Mouse (Mus musculus): ENCODE measurements around the gene Dpep2nb. TPM values are rescaled to one million over a fixed set of nuclear protein-coding genes. Genes with fewer than 3 reads are reported as not detected.

Gene Dpep2nb
- total RNA-seq, 2 experiments from 2014 or later: not detected

GRCm38 (mm10) chr8:105966692-105967311, 39.0 kb downstream of the Dpep2nb start:
- peak in 1 of 2 experiments; percentile 50 for DNase-seq (ENCODE audit: extremely low spot score in 1 of 2, low spot score in 2 of 2)
- intact Hi-C loops (cut with DNase I): no loop called here

- peak in 1 of 2 experiments; percentile 89 for DNase-seq (ENCODE audit: extremely low spot score in 1 of 2, low spot score in 2 of 2)
- intact Hi-C loops (cut with DNase I): no loop called here
These were observed 39.9 kb downstream of the Dpep2nb start, which contains the start of gene Slc12a4 for GRCm38 (mm10) chr8:105965905-105966341. Gene Slc12a4 (minus strand): TSS chr8:105966097.

- intact Hi-C loops (cut with DNase I): no loop called here
These were observed 40.4 kb downstream of the Dpep2nb start for GRCm38 (mm10) chr8:105965266-105965904.

GRCm38 (mm10) chr8:105964506-105965265, 41.1 kb downstream of the Dpep2nb start:
- DNase-seq (ENCODE audit: extremely low spot score in 1 of 2, low spot score in 2 of 2): no peak
- intact Hi-C loops (cut with DNase I): no loop called here

More at GRCm38 (mm10) chr8:105965266-105965904, 40.4 kb downstream of the Dpep2nb start:
- DNase-seq (ENCODE audit: extremely low spot score in 1 of 2, low spot score in 2 of 2): peak in 1 of 2 experiments; percentile 74

- intact Hi-C loops (cut with DNase I): no loop called here
- DNase-seq (ENCODE audit: extremely low spot score in 1 of 2, low spot score in 2 of 2): no peak
These were observed 44.2 kb downstream of the Dpep2nb start for GRCm38 (mm10) chr8:105961536-105961935.

- intact Hi-C loops (cut with DNase I): no loop called here
- no peak for DNase-seq (ENCODE audit: extremely low spot score in 1 of 2, low spot score in 2 of 2)
These were observed 44.7 kb downstream of the Dpep2nb start for GRCm38 (mm10) chr8:105961101-105961500.

- intact Hi-C loops (cut with DNase I): no loop called here
These were observed 46.4 kb downstream of the Dpep2nb start for GRCm38 (mm10) chr8:105959350-105959749.

GRCm38 (mm10) chr8:105957813-105958212, 48.0 kb downstream of the Dpep2nb start:
- intact Hi-C loops (cut with DNase I): no loop called here
- peak in 1 of 2 experiments; percentile 61 for DNase-seq (ENCODE audit: extremely low spot score in 1 of 2, low spot score in 2 of 2)

More at GRCm38 (mm10) chr8:105959350-105959749, 46.4 kb downstream of the Dpep2nb start:
- peak in 1 of 2 experiments; percentile 71 for DNase-seq (ENCODE audit: extremely low spot score in 1 of 2, low spot score in 2 of 2)

- intact Hi-C loops (cut with DNase I): no loop called here
These were observed 49.2 kb downstream of the Dpep2nb start for GRCm38 (mm10) chr8:105956556-105956955.

GRCm38 (mm10) chr8:105951057-105951659, 54.6 kb downstream of the Dpep2nb start:
- peak; percentile 61 to 63 for DNase-seq (ENCODE audit: extremely low spot score in 1 of 2, low spot score in 2 of 2)
- intact Hi-C loops (cut with DNase I): no loop called here

More at GRCm38 (mm10) chr8:105956556-105956955, 49.2 kb downstream of the Dpep2nb start:
- DNase-seq (ENCODE audit: extremely low spot score in 1 of 2, low spot score in 2 of 2): no peak

- DNase-seq (ENCODE audit: extremely low spot score in 1 of 2, low spot score in 2 of 2): peak; percentile 58 to 88
- intact Hi-C loops (cut with DNase I): no loop called here
These were observed 56.4 kb downstream of the Dpep2nb start for GRCm38 (mm10) chr8:105949350-105949749.

Small RNA genes lying within 50 kb of the gene (microRNA-seq; reads per million reads assigned to microRNA genes)
- gene Mir7074: not detected

Other genes starting within 250 kb of the Dpep2nb start
- 10 to 100 TPM; 26.3 to 36.3 TPM for gene Gfod2, start 247.3 kb downstream of the Dpep2nb start, total RNA-seq (2021)
- gene Ranbp10, start 178.6 kb downstream of the Dpep2nb start, total RNA-seq (2021): 10 to 100 TPM; 23.0 to 23.7 TPM
- gene Tsnaxip1, start 178.2 kb downstream of the Dpep2nb start, total RNA-seq (2021): not detected
- 10 to 100 TPM; 23.7 to 26.0 TPM for gene Cenpt, start 152.7 kb downstream of the Dpep2nb start, total RNA-seq (2021)
- gene Thap11, start 150.8 kb downstream of the Dpep2nb start, total RNA-seq (2021): 10 to 100 TPM; 33.2 to 34.9 TPM
- 10 to 100 TPM; 28.7 to 38.1 TPM for gene Nutf2, start 145.4 kb downstream of the Dpep2nb start, total RNA-seq (2021)
- 10 to 100 TPM; 62.7 to 66.5 TPM for gene Edc4, start 125.1 kb downstream of the Dpep2nb start, total RNA-seq (2021)
- gene Nrn1l, start 112.4 kb downstream of the Dpep2nb start, total RNA-seq (2021): under 1 TPM in 1 of 2 experiments, not detected in 1; 0.97 TPM
- gene Pskh1, start 105.5 kb downstream of the Dpep2nb start, total RNA-seq (2021): 1 to 10 TPM; 7.9 to 8.8 TPM
- gene Ctrl, start 72.1 kb downstream of the Dpep2nb start, total RNA-seq (2021): 1 to 10 TPM in 1 of 2 experiments, under 1 TPM in 1; 0.90 to 1.5 TPM
- 10 to 100 TPM; 74.6 to 80.0 TPM for gene Psmb10, start 67.5 kb downstream of the Dpep2nb start, total RNA-seq (2021)
- gene Lcat, start 62.6 kb downstream of the Dpep2nb start, total RNA-seq (2021): 10 to 100 TPM; 13.0 to 14.1 TPM
- 10 to 100 TPM; 20.4 to 20.9 TPM for gene Slc12a4, start 39.9 kb downstream of the Dpep2nb start, total RNA-seq (2021)
- not detected for gene Dpep3, start 26.5 kb downstream of the Dpep2nb start, total RNA-seq (2021)
- 10 to 100 TPM; 18.9 to 20.9 TPM for gene Dus2, start 14.6 kb downstream of the Dpep2nb start, total RNA-seq (2021)
- 10 to 100 TPM; 14.3 to 15.2 TPM for gene Ddx28, start 5.9 kb upstream of the Dpep2nb start, total RNA-seq (2021)
- gene Nfatc3, start 52.9 kb upstream of the Dpep2nb start, total RNA-seq (2021): 10 to 100 TPM; 10.9 to 12.1 TPM
- gene Esrp2, start 131.0 kb upstream of the Dpep2nb start, total RNA-seq (2021): not detected
- 10 to 100 TPM; 24.6 to 25.3 TPM for gene Pla2g15, start 144.4 kb upstream of the Dpep2nb start, total RNA-seq (2021)
- gene Slc7a6, start 162.9 kb upstream of the Dpep2nb start, total RNA-seq (2021): 10 to 100 TPM; 28.5 to 29.2 TPM
- 10 to 100 TPM; 28.8 to 30.4 TPM for gene Slc7a6os, start 205.0 kb upstream of the Dpep2nb start, total RNA-seq (2021)
- gene Prmt7, start 205.0 kb upstream of the Dpep2nb start, total RNA-seq (2021): 10 to 100 TPM; 42.5 to 43.2 TPM

Data from left cerebral cortex, postnatal 10 days (tissue).